Mouse (Mus musculus): ENCODE measurements around the gene Flvcr2. TPM values are rescaled to one million over a fixed set of nuclear protein-coding genes. Genes with fewer than 3 reads are reported as not detected.
A peak's percentile ranks its signal among the peaks of the same experiment; 100 is the strongest.
"Not testable (repeated sequence)": the region's sequence is repeated elsewhere in the genome, so short reads cannot be mapped to it uniquely, and the experiment has no call there.

The Flvcr2 gene
- polyA plus RNA-seq (2015; fragmentation: Nextera tagmentation; extraction: Ambion mirVana), result 3.2 and 3.8 TPM in 2 replicates

GRCm38 (mm10) chr12:85745827-85746695 lies at the start of gene Flvcr2:
Gene Flvcr2 (plus strand): TSS chr12:85746539.
- no peaks in the 10 kb centered on the region for H3K27me3 ChIP-seq
- H3K9ac ChIP-seq, result 0 out of 2 replicates have a peak within 1 kb of the TSS, but pooled peaks have one; percentile 28
- H3K4me1 ChIP-seq, result peaks cover 8% of the 10 kb centered on the region
- H3K36me3 ChIP-seq, result no peaks in the 10 kb centered on the region
- WGBS, result 1% methylated on average over 50 of the region's 51 CpGs
- peak within 1 kb of the TSS; percentile 98 for H3K4me2 ChIP-seq
- peak within 1 kb of the TSS; percentile 56 for H3K4me3 ChIP-seq
- H3K27ac ChIP-seq, result peak within 1 kb of the TSS; percentile 78
- H3K9me3 ChIP-seq, result no peaks in the 10 kb centered on the region
- peak; percentile 87 for ATAC-seq (ENCODE audit: insufficient number of reproducible peaks, low FRiP score, low TSS enrichment, low read depth)

GRCm38 (mm10) chr12:85698179-85698578 lies 48.2 kb upstream of the Flvcr2 start:
- Histone ChIP-seq H3K4me2 (peak overlapping the region; percentile 34), H3K27ac (peak overlapping the region; percentile 33; the same call in 1 of the 2 replicates), H3K4me3 (peak overlapping the region; percentile 18)
- H3K36me3 ChIP-seq, H3K9ac ChIP-seq, H3K27me3 ChIP-seq, H3K9me3 ChIP-seq, H3K4me1 ChIP-seq: not testable (repeated sequence)
- peak; percentile 89 for ATAC-seq (ENCODE audit: insufficient number of reproducible peaks, low FRiP score, low TSS enrichment, low read depth)
- WGBS, result 26% methylated on average over 15 of the region's 37 CpGs

DNA sequence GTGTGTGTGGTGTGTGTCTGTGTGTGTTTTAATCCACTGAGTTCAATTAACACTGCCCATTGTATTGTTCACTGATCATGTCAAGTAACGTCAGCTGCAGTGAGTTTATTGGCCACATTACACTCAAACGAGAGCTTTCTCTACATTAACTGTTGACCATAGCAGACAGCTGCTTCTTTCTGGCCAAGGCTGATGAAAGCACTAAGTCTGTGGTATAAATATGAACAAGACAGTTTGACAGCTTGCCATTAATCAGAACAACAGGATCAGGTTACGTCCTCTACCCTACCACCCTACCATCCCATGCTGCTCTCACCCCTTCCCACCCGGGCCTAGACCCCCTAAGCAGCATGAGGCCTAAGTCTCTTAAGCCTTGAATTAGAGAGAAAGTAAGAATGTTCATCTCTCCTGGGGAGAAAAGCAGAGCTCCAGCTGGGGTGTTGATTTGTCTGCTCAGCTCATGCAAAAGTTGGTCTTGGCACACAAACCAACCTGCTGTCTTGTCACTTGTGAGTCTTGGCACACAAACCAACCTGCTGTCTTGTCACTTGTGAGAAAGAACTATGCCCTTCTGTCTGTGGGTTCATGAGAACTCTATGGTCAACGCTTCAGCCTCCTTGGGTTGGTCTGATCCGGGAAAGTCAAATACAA lies 46.0 kb upstream of the Flvcr2 start:
- H3K9me3 ChIP-seq, result no peaks in the 10 kb centered on the region
- WGBS, result 61% methylated on average over 6 of the region's 6 CpGs
- no peaks in the 10 kb centered on the region for H3K27me3 ChIP-seq
- H3K4me1 ChIP-seq, result peaks cover 15% of the 10 kb centered on the region
- no peak for ATAC-seq (ENCODE audit: insufficient number of reproducible peaks, low FRiP score, low TSS enrichment, low read depth)
- H3K27ac ChIP-seq, result no peak overlapping the region
- no peaks in the 10 kb centered on the region for H3K36me3 ChIP-seq
- no peak overlapping the region for H3K4me2 ChIP-seq
- H3K9ac ChIP-seq, result no peak overlapping the region
- no peak overlapping the region for H3K4me3 ChIP-seq

GRCm38 (mm10) chr12:85700842-85701223 lies 45.5 kb upstream of the Flvcr2 start:
- Histone ChIP-seq H3K9me3 (no peaks in the 10 kb centered on the region), H3K4me3 (no peak overlapping the region), H3K9ac (no peak overlapping the region), H3K27ac (no peak overlapping the region), H3K4me1 (peaks cover 20% of the 10 kb centered on the region), H3K4me2 (no peak overlapping the region), H3K27me3 (no peaks in the 10 kb centered on the region), H3K36me3 (no peaks in the 10 kb centered on the region)
- no peak for ATAC-seq (ENCODE audit: insufficient number of reproducible peaks, low FRiP score, low TSS enrichment, low read depth)
- WGBS, result 88% methylated on average over 7 of the region's 7 CpGs

- H3K36me3 ChIP-seq, result no peaks in the 10 kb centered on the region
- no peak overlapping the region for H3K4me2 ChIP-seq
- peaks cover 31% of the 10 kb centered on the region for H3K4me1 ChIP-seq
- H3K9ac ChIP-seq, result no peak overlapping the region
- H3K27ac ChIP-seq, result no peak overlapping the region
- no peak overlapping the region for H3K4me3 ChIP-seq
- 76% methylated on average over 15 of the region's 15 CpGs for WGBS
- ATAC-seq (ENCODE audit: insufficient number of reproducible peaks, low FRiP score, low TSS enrichment, low read depth), result no peak
- no peaks in the 10 kb centered on the region for H3K27me3 ChIP-seq
- H3K9me3 ChIP-seq, result no peaks in the 10 kb centered on the region
Observed at GRCm38 (mm10) chr12:85702166-85703055, 43.9 kb upstream of the Flvcr2 start.

GRCm38 (mm10) chr12:85703507-85703906 lies 42.8 kb upstream of the Flvcr2 start:
- H3K36me3 ChIP-seq, result no peaks in the 10 kb centered on the region
- no peak overlapping the region for H3K27ac ChIP-seq
- H3K9me3 ChIP-seq, result no peaks in the 10 kb centered on the region
- no peak overlapping the region for H3K4me2 ChIP-seq
- peaks cover 29% of the 10 kb centered on the region for H3K4me1 ChIP-seq
- H3K27me3 ChIP-seq, result no peaks in the 10 kb centered on the region
- ATAC-seq (ENCODE audit: insufficient number of reproducible peaks, low FRiP score, low TSS enrichment, low read depth), result no peak
- no peak overlapping the region for H3K9ac ChIP-seq
- 65% methylated on average over 3 of the region's 3 CpGs for WGBS
- no peak overlapping the region for H3K4me3 ChIP-seq

DNA sequence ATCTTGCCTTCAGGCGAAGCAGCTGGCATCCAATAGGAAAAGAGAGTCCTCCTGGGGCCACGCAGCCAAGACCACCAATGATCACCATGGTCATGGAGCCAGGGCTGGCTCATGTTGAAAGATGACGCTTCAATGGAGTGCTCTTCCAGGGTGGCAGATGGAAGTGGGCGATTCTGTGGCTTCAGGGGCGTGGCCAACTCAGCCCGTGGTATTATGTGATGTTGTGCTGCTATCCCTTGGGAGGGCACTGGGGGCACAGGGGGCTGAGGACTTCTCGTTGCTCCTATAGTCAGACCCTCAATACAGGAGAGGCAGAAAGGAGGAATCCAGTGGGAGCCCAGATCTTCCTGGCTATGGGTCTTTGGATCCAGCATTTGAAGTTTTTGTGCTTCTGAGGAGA lies 41.8 kb upstream of the Flvcr2 start:
- 70% methylated on average over 7 of the region's 7 CpGs for WGBS
- Histone ChIP-seq H3K9me3 (no peaks in the 10 kb centered on the region), H3K4me1 (peaks cover 29% of the 10 kb centered on the region), H3K4me3 (no peak overlapping the region), H3K27me3 (no peaks in the 10 kb centered on the region), H3K4me2 (no peak overlapping the region), H3K9ac (no peak overlapping the region), H3K36me3 (no peaks in the 10 kb centered on the region), H3K27ac (no peak overlapping the region)
- ATAC-seq (ENCODE audit: insufficient number of reproducible peaks, low FRiP score, low TSS enrichment, low read depth), result no peak

- H3K27ac ChIP-seq, result peak overlapping the region; percentile 75
- 10% methylated on average over 20 of the region's 20 CpGs for WGBS
Observed at GRCm38 (mm10) chr12:85705002-85705830, 41.1 kb upstream of the Flvcr2 start.

GRCm38 (mm10) chr12:85705831-85706530 lies 40.4 kb upstream of the Flvcr2 start:
- Histone ChIP-seq H3K9me3 (no peaks in the 10 kb centered on the region), H3K27me3 (no peaks in the 10 kb centered on the region), H3K36me3 (no peaks in the 10 kb centered on the region), H3K27ac (peak overlapping the region; percentile 75), H3K9ac (peak overlapping the region; percentile 35; the same call in 1 of the 2 replicates), H3K4me2 (peak overlapping the region; percentile 82), H3K4me1 (peaks cover 29% of the 10 kb centered on the region), H3K4me3 (peak overlapping the region; percentile 43)
- no peak for ATAC-seq (ENCODE audit: insufficient number of reproducible peaks, low FRiP score, low TSS enrichment, low read depth)
- WGBS, result 7% methylated on average over 17 of the region's 17 CpGs

More at GRCm38 (mm10) chr12:85705002-85705830, 41.1 kb upstream of the Flvcr2 start:
- Histone ChIP-seq H3K9ac (peak overlapping the region; percentile 35; the same call in 1 of the 2 replicates), H3K4me2 (peak overlapping the region; percentile 82), H3K27me3 (no peaks in the 10 kb centered on the region), H3K4me3 (peak overlapping the region; percentile 43), H3K9me3 (no peaks in the 10 kb centered on the region), H3K4me1 (peaks cover 29% of the 10 kb centered on the region), H3K36me3 (no peaks in the 10 kb centered on the region)
- peak; percentile 62 for ATAC-seq (ENCODE audit: insufficient number of reproducible peaks, low FRiP score, low TSS enrichment, low read depth)

DNA sequence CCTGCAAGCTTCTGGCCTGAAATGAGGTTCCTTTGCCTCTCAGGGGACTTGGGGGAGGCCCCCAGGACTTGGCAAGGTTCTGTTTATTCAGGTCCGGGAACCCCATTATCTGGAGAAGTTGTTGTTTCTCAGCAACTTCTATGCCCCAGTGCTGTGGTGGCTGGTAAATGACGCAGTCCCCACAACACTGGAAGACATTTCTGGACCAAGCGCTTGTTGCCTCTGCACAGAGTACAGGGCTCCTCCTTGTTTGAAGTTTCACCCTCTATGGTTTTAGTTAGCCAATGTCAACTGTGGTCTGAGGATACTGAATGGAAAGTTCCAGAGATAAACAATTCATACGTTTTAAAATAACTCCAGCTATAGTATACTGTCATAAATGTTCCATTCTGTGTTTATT lies 39.4 kb upstream of the Flvcr2 start:
- H3K9ac ChIP-seq, result no peak overlapping the region
- WGBS, result 70% methylated on average over 4 of the region's 4 CpGs
- peaks cover 29% of the 10 kb centered on the region for H3K4me1 ChIP-seq
- no peaks in the 10 kb centered on the region for H3K9me3 ChIP-seq
- no peak overlapping the region for H3K27ac ChIP-seq
- H3K36me3 ChIP-seq, result no peaks in the 10 kb centered on the region
- H3K27me3 ChIP-seq, result no peaks in the 10 kb centered on the region
- H3K4me3 ChIP-seq, result no peak overlapping the region
- H3K4me2 ChIP-seq, result no peak overlapping the region
- no peak for ATAC-seq (ENCODE audit: insufficient number of reproducible peaks, low FRiP score, low TSS enrichment, low read depth)

Data from limb, embryonic 15.5 days (tissue).